Mouse (Mus musculus) brain, embryonic 14.5 days (tissue): Measurements from ENCODE around the gene Xpnpep2.

Experiments
- CTCF ChIP-seq: fragments of 200-500 bp; IDR thresholded peaks from 2 replicates; pipeline ENCODE4 v1.5.1; 2012; ENCODE audit warnings: inconsistent platforms, mild to moderate bottlenecking, moderate library complexity, borderline replicate concordance; ENCODE audit not compliant: insufficient read depth, insufficient read length; ENCODE audit errors: extremely low read depth
- POLR2A ChIP-seq: fragments of 200-500 bp; IDR thresholded peaks from 2 replicates; pipeline ENCODE4 v1.6.1; 2012; ENCODE audit warnings: mild to moderate bottlenecking, inconsistent platforms, borderline replicate concordance; ENCODE audit not compliant: poor library complexity, insufficient read depth, insufficient read length, severe bottlenecking; ENCODE audit errors: extremely low read depth

GRCm38 (mm10) chrX:48158229-48158919 lies 49.8 kb downstream of the Xpnpep2 start:
- no peak for TF ChIP-seq POLR2A
- no peak for TF ChIP-seq CTCF
